Mouse (Mus musculus): ENCODE measurements around the gene Syt14.

The Syt14 gene

GRCm38 (mm10) chr1:192864440-192864839 lies 171.1 kb downstream of the Syt14 start:
- no peak for DNase-seq (ENCODE audit: low spot score in 2 of 2)

DNA sequence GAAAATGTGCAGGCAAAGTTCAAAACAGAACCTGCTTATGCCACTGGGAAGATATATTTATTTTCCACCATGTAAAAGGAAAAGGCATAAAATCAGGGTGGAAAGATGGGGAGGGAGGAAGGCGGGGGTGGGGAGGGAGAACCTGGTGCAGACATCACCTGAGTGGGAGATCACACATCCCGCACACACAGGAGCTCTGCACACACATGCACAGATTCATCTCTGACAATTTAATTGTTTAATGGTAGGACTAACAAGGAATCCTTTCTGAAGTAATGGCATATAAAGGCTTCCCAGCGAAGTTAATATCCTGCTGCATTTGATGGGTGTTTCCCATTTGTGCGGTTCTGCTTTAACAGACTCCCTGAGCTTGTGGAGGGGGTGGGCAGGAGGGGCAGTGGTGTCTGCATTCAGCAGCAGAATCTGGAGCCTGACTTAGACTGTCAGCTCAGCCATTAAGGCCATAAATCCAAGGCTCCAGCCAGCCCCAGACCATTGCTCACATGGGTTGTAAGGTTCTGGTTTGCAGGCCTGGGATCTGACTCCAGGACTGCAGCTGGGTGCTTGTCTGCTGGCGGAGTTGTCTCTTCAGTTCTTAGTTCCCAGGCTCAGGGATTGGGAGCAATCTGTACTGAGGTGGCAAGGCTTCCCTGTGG lies 174.1 kb downstream of the Syt14 start:
- no peak for DNase-seq (ENCODE audit: low spot score in 2 of 2)

- DNase-seq (ENCODE audit: low spot score in 2 of 2), result no peak
These were observed 175.3 kb downstream of the Syt14 start for GRCm38 (mm10) chr1:192860273-192860672.

GRCm38 (mm10) chr1:192857582-192857981 lies 178.0 kb downstream of the Syt14 start:
- DNase-seq (ENCODE audit: low spot score in 2 of 2), result no peak

- no peak for DNase-seq (ENCODE audit: low spot score in 2 of 2)
These were observed 178.6 kb downstream of the Syt14 start for GRCm38 (mm10) chr1:192856931-192857330.

GRCm38 (mm10) chr1:192856411-192856810 lies 179.2 kb downstream of the Syt14 start:
- DNase-seq (ENCODE audit: low spot score in 2 of 2), result no peak

GRCm38 (mm10) chr1:192855474-192856230 lies 179.9 kb downstream of the Syt14 start, which contains the start of gene Sertad4:
Gene Sertad4, minus strand, starts transcription at chr1:192855756.
- peak; percentile 64 to 69 for DNase-seq (ENCODE audit: low spot score in 2 of 2)

DNA sequence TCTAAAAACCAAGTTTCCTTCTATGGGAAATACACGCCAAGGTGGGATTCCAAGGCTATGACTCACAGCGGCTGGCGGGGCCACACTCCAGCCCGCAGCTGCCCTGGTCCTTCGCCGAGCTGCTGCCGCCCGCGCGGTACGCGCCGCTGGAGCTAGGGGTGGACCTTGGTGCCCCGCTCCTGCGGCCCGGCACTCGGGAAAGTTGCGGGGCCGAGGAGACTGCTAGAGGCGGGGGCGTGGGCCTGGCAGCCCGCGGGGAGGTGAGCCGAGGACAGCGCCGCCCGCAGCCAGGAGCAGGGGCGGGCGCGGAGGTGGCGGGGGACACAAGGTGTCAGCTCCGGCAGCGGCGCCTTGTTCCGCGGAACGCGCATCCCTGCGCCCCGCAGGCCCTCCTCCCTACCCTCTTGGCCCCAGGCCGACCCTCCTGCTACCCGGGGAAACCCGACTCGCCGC lies 180.7 kb downstream of the Syt14 start:
- DNase-seq (ENCODE audit: low spot score in 2 of 2), result peak; percentile 53 to 66

- no peak for DNase-seq (ENCODE audit: low spot score in 2 of 2)
These were observed 181.4 kb downstream of the Syt14 start for GRCm38 (mm10) chr1:192853988-192854818.

- DNase-seq (ENCODE audit: low spot score in 2 of 2), result no peak
These were observed 182.1 kb downstream of the Syt14 start for GRCm38 (mm10) chr1:192853429-192853828.

GRCm38 (mm10) chr1:192852047-192852446 lies 183.5 kb downstream of the Syt14 start:
- no peak for DNase-seq (ENCODE audit: low spot score in 2 of 2)

- peak; percentile 87 to 88 for DNase-seq (ENCODE audit: low spot score in 2 of 2)
These were observed 183.9 kb downstream of the Syt14 start for GRCm38 (mm10) chr1:192851640-192852039.

DNA sequence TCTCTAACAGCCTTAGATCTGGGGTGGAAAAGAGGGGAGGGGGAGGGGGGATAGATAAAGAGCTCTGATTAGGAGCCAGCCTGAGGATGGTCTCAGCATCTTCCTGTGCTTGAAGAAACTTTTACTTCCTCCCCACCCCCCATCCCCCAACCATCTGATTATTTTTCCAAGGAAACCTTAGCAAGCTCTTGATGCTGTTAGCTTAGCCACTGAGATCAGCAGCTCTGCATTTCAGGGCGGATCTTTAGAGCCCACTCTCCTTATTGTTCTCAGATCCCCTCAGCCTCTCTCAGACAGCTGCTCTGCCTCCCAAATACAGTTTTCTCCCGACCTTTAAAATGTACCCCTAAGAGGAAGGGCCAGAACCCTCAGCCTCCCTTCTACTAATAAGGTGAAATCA lies 184.4 kb downstream of the Syt14 start:
- DNase-seq (ENCODE audit: low spot score in 2 of 2), result no peak

DNA sequence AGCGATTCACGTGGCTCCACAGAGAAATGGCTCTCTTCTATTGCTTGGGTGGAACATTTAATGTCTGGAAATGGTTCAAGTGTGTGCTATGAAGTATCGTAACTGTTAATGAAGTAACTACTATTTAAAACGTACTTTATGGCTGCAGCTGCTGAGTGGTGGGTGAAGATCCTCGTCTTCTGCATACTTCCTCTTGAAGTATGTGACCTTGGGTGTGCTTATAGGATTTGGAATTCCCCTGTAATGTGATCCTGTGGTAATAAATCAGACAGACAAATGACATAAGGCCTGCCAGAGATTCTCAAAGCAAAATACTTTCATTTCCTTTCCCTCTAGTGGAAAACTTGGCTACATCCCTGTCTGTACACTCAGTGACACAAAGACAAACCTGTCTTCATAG lies 186.0 kb downstream of the Syt14 start:
- DNase-seq (ENCODE audit: low spot score in 2 of 2), result no peak

DNA sequence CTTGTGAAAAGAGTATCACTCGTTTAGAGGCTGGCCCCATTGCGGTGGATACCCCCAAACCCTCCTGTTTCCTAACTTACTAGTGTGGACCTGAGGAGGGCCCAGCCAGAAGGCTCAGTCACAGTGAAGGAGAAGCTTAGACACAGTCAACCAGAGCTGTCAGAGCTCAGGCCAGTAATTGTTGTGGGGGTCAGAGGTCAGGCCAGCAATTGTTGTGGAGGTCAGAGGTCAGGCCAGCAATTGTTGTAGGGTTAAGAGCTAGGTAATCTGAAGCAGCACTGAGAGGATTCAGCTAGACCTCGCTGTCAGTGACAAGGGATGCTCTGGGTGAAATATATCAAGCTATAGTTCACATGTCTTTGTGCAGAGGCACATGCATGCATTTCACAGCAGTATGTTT lies 188.3 kb downstream of the Syt14 start:
- DNase-seq (ENCODE audit: low spot score in 2 of 2), result no peak
